In the genomic region with DNA sequence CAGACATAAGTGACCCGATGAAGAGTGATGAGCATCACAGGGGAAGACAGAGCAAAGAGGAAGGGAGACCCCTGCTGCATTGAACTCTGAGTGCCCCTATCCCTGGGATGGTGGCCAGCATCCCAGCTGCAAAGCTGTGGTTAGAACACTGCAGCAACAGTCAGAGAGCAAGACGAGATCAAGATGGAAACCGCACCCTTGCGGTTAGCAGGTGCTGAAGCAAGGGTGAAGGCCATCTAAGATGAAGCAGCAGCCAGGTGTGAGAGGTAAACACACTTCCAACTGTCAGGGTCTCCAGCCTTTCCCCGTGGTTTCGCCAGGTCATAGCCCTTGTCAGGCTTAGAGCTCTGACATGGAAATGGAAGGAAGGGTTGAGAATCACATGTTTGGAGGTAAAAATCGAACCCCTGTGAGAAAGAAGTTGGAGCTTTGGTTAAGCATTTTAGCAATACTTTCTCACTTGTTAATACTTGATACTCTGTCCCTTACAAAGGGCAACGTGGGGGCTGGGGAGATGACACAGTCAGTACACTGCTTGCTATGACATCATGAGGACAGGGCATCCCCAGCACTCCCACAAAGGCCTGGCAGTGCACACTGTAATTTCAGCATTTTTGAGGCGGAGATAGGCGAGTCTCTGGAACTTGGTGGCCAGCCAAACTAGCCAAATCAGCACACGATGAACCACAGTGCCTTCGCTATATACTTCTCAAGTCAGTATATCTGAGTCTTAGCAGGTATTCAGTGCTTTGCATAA, we compare ENCODE assay signal across 18 mouse cellular contexts. TPM values are rescaled to one million over a fixed set of nuclear protein-coding genes. Genes with fewer than 3 reads are reported as not detected.
DNase-seq lines count a peak whose midpoint lies in the region; ATAC-seq lines count a peak whose summit lies in the region.
"Had no signal": no experiment of that assay in that cellular context is flagged by ENCODE, and none has a peak within 500 bp of the region (broad histone marks: within the 10 kb centered on the region; RNA-seq: fewer than 3 reads in every experiment).

No protein-coding gene starts in this region.

- no peaks in the 10 kb centered on the region for H3K36me3 ChIP-seq in intestine, embryonic 16.5 days (ENCODE audit: control insufficient read depth, insufficient read depth, low read length)
- H3K36me3 ChIP-seq: forebrain, embryonic 15.5 days; heart, embryonic 15.5 days; midbrain, embryonic 12.5 days had no signal

- H3K27ac ChIP-seq in intestine, embryonic 16.5 days (ENCODE audit: low read length): no peak overlapping the region
- H3K27ac ChIP-seq: forebrain, embryonic 15.5 days; heart, embryonic 15.5 days; midbrain, embryonic 12.5 days; stomach, postnatal 0 days had no signal

- no peaks in the 10 kb centered on the region for H3K27me3 ChIP-seq in intestine, embryonic 16.5 days (replicated peaks; ENCODE audit: control insufficient read depth, insufficient read depth, low read length)
- H3K27me3 ChIP-seq: forebrain, embryonic 15.5 days; heart, embryonic 15.5 days; midbrain, embryonic 12.5 days had no signal

- peak; percentile 25 to 33 for DNase-seq in cerebellum, postnatal 10 days
- DNase-seq in cerebellum, postnatal 4 days (ENCODE audit: low spot score in 2 of 2): no peak
- DNase-seq in 3T3-L1 (ENCODE audit: low read depth, low spot score): peak; percentile 44
- DNase-seq in thymus, postnatal 0 days (ENCODE audit: low spot score): peak; percentile 97
- DNase-seq in left cerebral cortex, adult 8-10 months (ENCODE audit: low spot score in 2 of 2): no peak
- DNase-seq in cerebellum, adult 9-11 months: no peak
- DNase-seq: adrenal gland, postnatal 14 days; cerebellum, adult 8-10 months; kidney, postnatal 4 days; liver; lung, adult 18-20 months; lung, postnatal 36 days had no signal

- no peaks in the 10 kb centered on the region for H3K4me1 ChIP-seq in intestine, embryonic 16.5 days (ENCODE audit: control insufficient read depth, insufficient read depth, low read length)

- no peak overlapping the region for H3K9ac ChIP-seq in intestine, embryonic 16.5 days (ENCODE audit: low read depth, low read length)
- H3K9ac ChIP-seq: forebrain, embryonic 15.5 days; heart, embryonic 15.5 days; midbrain, embryonic 12.5 days had no signal

- no peak overlapping the region for H3K4me2 ChIP-seq in intestine, embryonic 16.5 days (ENCODE audit: low read depth, low read length)
- H3K4me2 ChIP-seq: forebrain, embryonic 15.5 days; heart, embryonic 15.5 days; midbrain, embryonic 12.5 days had no signal

- no peak overlapping the region for H3K4me3 ChIP-seq in intestine, embryonic 16.5 days (ENCODE audit: low read length)
- H3K4me3 ChIP-seq: forebrain, embryonic 15.5 days; heart, embryonic 15.5 days; midbrain, embryonic 12.5 days had no signal

- 0 out of 2 replicates have a peak, but pooled peaks have one; percentile 20 for ATAC-seq in megakaryocyte progenitor cell, adult 5-6 weeks (replicated peaks; ENCODE audit: poor library complexity)
- ATAC-seq in intestine, embryonic 16.5 days: no peak
- ATAC-seq: forebrain, embryonic 15.5 days had no signal

- WGBS in intestine, embryonic 16.5 days: 78% methylated on average over 12 of the region's 12 CpGs

- no peaks in the 10 kb centered on the region for H3K9me3 ChIP-seq in intestine, embryonic 16.5 days (ENCODE audit: control insufficient read depth, low read length)
- H3K9me3 ChIP-seq: forebrain, embryonic 15.5 days; heart, embryonic 15.5 days; midbrain, embryonic 12.5 days had no signal

RNA-seq across cellular contexts. Expression of a gene that starts 47.3 kb away (rescaled TPM):
- 59.4 and 83.2 TPM in 2 replicates for total RNA-seq in megakaryocyte progenitor cell, adult 5-6 weeks (2015)
- total RNA-seq in megakaryocyte progenitor cell, adult 5-6 weeks (2017): 89.7 and 128 TPM in 2 replicates
- polyA plus RNA-seq in thymus, postnatal 0 days (2015; fragmentation: Nextera tagmentation; extraction: Ambion mirVana): 81.1 and 91.3 TPM in 2 replicates
- 1 to 10 TPM in 2 of 4 experiments, under 1 TPM in 2; 0.55 to 1.4 (median 1.0) TPM for total RNA-seq in left cerebral cortex, adult 8-10 months (2022)
- 10.7 and 13.7 TPM in 2 replicates for polyA plus RNA-seq in intestine, embryonic 16.5 days (2015; fragmentation: Nextera tagmentation; extraction: Ambion mirVana)

Comparison
In these comparisons a context has a peak if more than half of its experiments do, and no peak if none do; other contexts are left out.
1. DNase-seq: peak in cerebellum, postnatal 10 days (2 of 2), 3T3-L1 (single experiment) and thymus, postnatal 0 days (single experiment); none in cerebellum, postnatal 4 days (0 of 2), left cerebral cortex, adult 8-10 months (0 of 2) and cerebellum, adult 9-11 months (single experiment).
2. RNA of a gene that starts 47.3 kb away (total RNA-seq): 59.4 to 128 TPM in megakaryocyte progenitor cell, adult 5-6 weeks; 0.55 to 1.4 TPM in left cerebral cortex, adult 8-10 months; every median in the first group is over 10 times any median in the second.